Mouse (Mus musculus) myocyte (in vitro differentiated cells): ENCODE results near the gene Gm47995.

ENCODE experiments used
- CEBPB ChIP-seq: IDR thresholded peaks from 2 replicates; pipeline ENCODE4 v1.6.1; 2011; ENCODE audit warnings: mild to moderate bottlenecking, moderate library complexity; ENCODE audit not compliant: poor library complexity, insufficient read depth, severe bottlenecking
- E2F4 ChIP-seq: IDR thresholded peaks from one replicate; pipeline ENCODE4 v1.6.1; 2011; ENCODE audit warnings: mild to moderate bottlenecking, control low read depth, moderate library complexity; ENCODE audit not compliant: insufficient read depth
- MAX ChIP-seq: IDR thresholded peaks from one replicate; pipeline ENCODE4 v1.6.1; 2011; ENCODE audit warnings: low read depth, mild to moderate bottlenecking, control low read depth
- MYOG ChIP-seq, 3 experiments: IDR thresholded peaks; one replicate each; pipeline ENCODE4 v1.6.1; 2011; ENCODE audit warnings: control low read depth in 2 of 3, low read depth in 2 of 3, mild to moderate bottlenecking in 2 of 3; ENCODE audit not compliant: insufficient read length in 2 of 3, control insufficient read depth in 1 of 3, insufficient read depth in 1 of 3
- POLR2A ChIP-seq: IDR thresholded peaks from one replicate; pipeline ENCODE4 v1.6.1; 2011; ENCODE audit warnings: low read depth, mild to moderate bottlenecking, control low read depth, moderate library complexity; ENCODE audit not compliant: insufficient read length
- POLR2AphosphoS2 ChIP-seq: IDR thresholded peaks from one replicate; pipeline ENCODE4 v1.6.1; 2011; ENCODE audit warnings: low read depth, control low read depth; ENCODE audit not compliant: insufficient read length
- REST ChIP-seq: IDR thresholded peaks from one replicate; pipeline ENCODE4 v1.6.1; 2011; ENCODE audit warnings: mild to moderate bottlenecking, control low read depth, moderate library complexity; ENCODE audit not compliant: insufficient read depth, insufficient read length
- TCF12 ChIP-seq: IDR thresholded peaks from one replicate; pipeline ENCODE4 v1.6.1; 2011; ENCODE audit warnings: mild to moderate bottlenecking, control low read depth; ENCODE audit not compliant: poor library complexity, insufficient read depth, severe bottlenecking
- USF1 ChIP-seq: IDR thresholded peaks from one replicate; pipeline ENCODE4 v1.6.1; 2011; ENCODE audit warnings: low read depth, mild to moderate bottlenecking, control low read depth, moderate library complexity

GRCm38 (mm10) chr1:151177937-151178271 lies 20.3 kb upstream of the Gm47995 start:
- no peak for TF ChIP-seq TCF12
- TF ChIP-seq POLR2A, result no peak
- TF ChIP-seq CEBPB, result no peak
- TF ChIP-seq USF1, result no peak
- TF ChIP-seq POLR2AphosphoS2, result no peak
- TF ChIP-seq MYOG (IDR thresholded peaks at IDR 0.05; ENCODE audit: control insufficient read depth in 1 of 3, insufficient read depth in 1 of 3, insufficient read length in 2 of 3, low read depth in 2 of 3), result no peak
- TF ChIP-seq REST, result no peak
- no peak for TF ChIP-seq E2F4
- TF ChIP-seq MAX, result no peak
